Mouse (Mus musculus): Measurements from ENCODE around the gene Olfr1179.
"Not testable (repeated sequence)": the region's sequence is repeated elsewhere in the genome, so short reads cannot be mapped to it uniquely, and the experiment has no call there.

Gene Olfr1179

GRCm38 (mm10) chr2:88406353-88406752 is at the start of gene Olfr1179:
Olfr1179 (minus strand) TSS chr2:88406453.
- no peak for TF ChIP-seq GATA4 (IDR thresholded peaks at IDR 0.05; ENCODE audit: insufficient replicate concordance, low read length)

- not testable (repeated sequence) for TF ChIP-seq GATA4 (IDR thresholded peaks at IDR 0.05; ENCODE audit: insufficient replicate concordance, low read length)
These were observed 48.3 kb upstream of the Olfr1179 start, which contains the start of gene Olfr1183 for GRCm38 (mm10) chr2:88454567-88454966. Olfr1183 (plus strand) TSS chr2:88454867.

GRCm38 (mm10) chr2:88449031-88449430 is 42.8 kb upstream of the Olfr1179 start, which contains the start of gene Gm13757:
Gm13757 (minus strand) TSS chr2:88449131.
- no peak for TF ChIP-seq GATA4 (IDR thresholded peaks at IDR 0.05; ENCODE audit: insufficient replicate concordance, low read length)

GRCm38 (mm10) chr2:88426071-88426470 is 19.8 kb upstream of the Olfr1179 start, which contains the start of gene Olfr1181:
Olfr1181 (minus strand) TSS chr2:88426171.
- TF ChIP-seq GATA4 (IDR thresholded peaks at IDR 0.05; ENCODE audit: insufficient replicate concordance, low read length) = no peak

- no peak for TF ChIP-seq GATA4 (IDR thresholded peaks at IDR 0.05; ENCODE audit: insufficient replicate concordance, low read length)
These were observed 12.8 kb upstream of the Olfr1179 start, which contains the start of gene Olfr1180 for GRCm38 (mm10) chr2:88419051-88419450. Olfr1180 (minus strand) TSS chr2:88419151.

GRCm38 (mm10) chr2:88386762-88387161 is 19.5 kb downstream of the Olfr1179 start, which contains the start of gene Olfr1178:
Olfr1178 (plus strand) TSS chr2:88387062.
- TF ChIP-seq GATA4 (IDR thresholded peaks at IDR 0.05; ENCODE audit: insufficient replicate concordance, low read length) = no peak

GRCm38 (mm10) chr2:88356304-88356703 is 49.9 kb downstream of the Olfr1179 start:
- TF ChIP-seq GATA4 (IDR thresholded peaks at IDR 0.05; ENCODE audit: insufficient replicate concordance, low read length) = no peak
